In genomic region chr4:23668896-23669295, GRCm38 (mm10) we compare ENCODE assay signal across 29 mouse cellular contexts.
DNase-seq lines count a peak whose midpoint lies in the region; ATAC-seq and TF ChIP-seq lines count a peak whose summit lies in the region.
"Had no signal": no experiment of that assay in that cellular context is flagged by ENCODE, and none has a peak within 500 bp of the region (broad histone marks: within the 10 kb centered on the region; RNA-seq: fewer than 3 reads in every experiment).

No protein-coding gene starts in this region.

- TF ChIP-seq CTCF in forebrain, postnatal 0 days (IDR thresholded peaks at IDR 0.05; ENCODE audit: low read depth) = no peak
- no peak for TF ChIP-seq CTCF in lung, embryonic 14.5 days (IDR thresholded peaks at IDR 0.05; ENCODE audit: low read depth)
- TF ChIP-seq CTCF in brain, embryonic 14.5 days (IDR thresholded peaks at IDR 0.05; ENCODE audit: borderline replicate concordance, extremely low read depth, insufficient read depth, insufficient read length) = no peak

- H3K4me1 ChIP-seq in forebrain, postnatal 0 days (ENCODE audit: insufficient read depth) = no peaks in the 10 kb centered on the region
- no peaks in the 10 kb centered on the region for H3K4me1 ChIP-seq in forebrain, embryonic 12.5 days
- no peaks in the 10 kb centered on the region for H3K4me1 ChIP-seq in lung, embryonic 14.5 days (ENCODE audit: insufficient read depth)
- H3K4me1 ChIP-seq: embryonic facial prominence, embryonic 12.5 days; heart, embryonic 12.5 days; hindbrain, embryonic 10.5 days; intestine, embryonic 15.5 days; limb, embryonic 12.5 days; liver, embryonic 12.5 days; midbrain, embryonic 15.5 days; neural tube, embryonic 13.5 days had no signal

- H3K36me3 ChIP-seq in forebrain, postnatal 0 days (ENCODE audit: insufficient read depth) = no peaks in the 10 kb centered on the region
- no peaks in the 10 kb centered on the region for H3K36me3 ChIP-seq in forebrain, embryonic 12.5 days (replicated peaks)
- H3K36me3 ChIP-seq in lung, embryonic 14.5 days (ENCODE audit: insufficient read depth) = no peaks in the 10 kb centered on the region
- H3K36me3 ChIP-seq: embryonic facial prominence, embryonic 12.5 days; heart, embryonic 12.5 days; hindbrain, embryonic 10.5 days; intestine, embryonic 15.5 days; limb, embryonic 12.5 days; liver, embryonic 12.5 days; midbrain, embryonic 15.5 days; neural tube, embryonic 13.5 days had no signal

- DNase-seq in cerebellum, postnatal 14 days = peak; percentile 88 to 92
- no peak for DNase-seq in cerebellum, adult 18-20 months
- DNase-seq in forebrain, postnatal 0 days = peak; percentile 63
- DNase-seq in lung, embryonic 14.5 days = peak; percentile 2
- DNase-seq in lung, postnatal 4 days = no peak
- peak; percentile 71 for DNase-seq in brain, embryonic 14.5 days (ENCODE audit: low read depth)
- DNase-seq: adrenal gland, postnatal 10 days; cerebellum, adult 11-12 months; gastrocnemius, postnatal 25 days; heart, adult 18-20 months; heart, postnatal 10 days; kidney, adult 8-10 months; kidney, postnatal 10 days; lung, adult 18-20 months; lung, postnatal 14 days; thymus, adult 2 months; thymus, postnatal 4 days had no signal

- peak; percentile 47; the same call in 1 of the 2 replicates for ATAC-seq in forebrain, postnatal 0 days
- no peak for ATAC-seq in forebrain, embryonic 12.5 days (ENCODE audit: low FRiP score)
- ATAC-seq in lung, embryonic 14.5 days (ENCODE audit: insufficient read depth) = no peak
- ATAC-seq: intestine, embryonic 15.5 days; liver, embryonic 12.5 days; midbrain, embryonic 15.5 days had no signal

- no peak for TF ChIP-seq POLR2A in brain, embryonic 14.5 days (IDR thresholded peaks at IDR 0.05; ENCODE audit: borderline replicate concordance, extremely low read depth, insufficient read depth, insufficient read length, poor library complexity, severe bottlenecking)

- H3K9me3 ChIP-seq in forebrain, postnatal 0 days (ENCODE audit: low read length) = no peaks in the 10 kb centered on the region
- no peaks in the 10 kb centered on the region for H3K9me3 ChIP-seq in forebrain, embryonic 12.5 days
- H3K9me3 ChIP-seq in lung, embryonic 14.5 days (ENCODE audit: low read depth, low read length) = no peaks in the 10 kb centered on the region
- H3K9me3 ChIP-seq: embryonic facial prominence, embryonic 12.5 days; heart, embryonic 12.5 days; hindbrain, embryonic 10.5 days; intestine, embryonic 15.5 days; limb, embryonic 12.5 days; liver, embryonic 12.5 days; midbrain, embryonic 15.5 days; neural tube, embryonic 13.5 days had no signal

- WGBS in forebrain, postnatal 0 days = 73% methylated on average over 2 of the region's 2 CpGs
- 87% methylated on average over 2 of the region's 2 CpGs for WGBS in forebrain, embryonic 12.5 days
- WGBS in lung, embryonic 14.5 days = 80% methylated on average over 2 of the region's 2 CpGs

- no peak overlapping the region for H3K27ac ChIP-seq in forebrain, postnatal 0 days (ENCODE audit: low read depth, low read length)
- no peak overlapping the region for H3K27ac ChIP-seq in forebrain, embryonic 12.5 days
- H3K27ac ChIP-seq in lung, embryonic 14.5 days (ENCODE audit: low read depth) = no peak overlapping the region
- H3K27ac ChIP-seq: embryonic facial prominence, embryonic 12.5 days; hindbrain, embryonic 10.5 days; intestine, embryonic 15.5 days; limb, embryonic 12.5 days; liver, embryonic 12.5 days; midbrain, embryonic 15.5 days; neural tube, embryonic 13.5 days; stomach, postnatal 0 days had no signal

- no peak overlapping the region for H3K4me2 ChIP-seq in forebrain, postnatal 0 days (ENCODE audit: low read depth)
- H3K4me2 ChIP-seq in forebrain, embryonic 12.5 days = no peak overlapping the region
- H3K4me2 ChIP-seq in lung, embryonic 14.5 days = no peak overlapping the region
- H3K4me2 ChIP-seq: embryonic facial prominence, embryonic 12.5 days; heart, embryonic 12.5 days; intestine, embryonic 15.5 days; limb, embryonic 12.5 days; liver, embryonic 12.5 days; midbrain, embryonic 15.5 days; neural tube, embryonic 13.5 days had no signal

- H3K9ac ChIP-seq in forebrain, postnatal 0 days = no peak overlapping the region
- H3K9ac ChIP-seq in forebrain, embryonic 12.5 days = no peak overlapping the region
- H3K9ac ChIP-seq in lung, embryonic 14.5 days = no peak overlapping the region
- H3K9ac ChIP-seq: embryonic facial prominence, embryonic 12.5 days; heart, embryonic 12.5 days; intestine, embryonic 15.5 days; limb, embryonic 12.5 days; liver, embryonic 12.5 days; midbrain, embryonic 15.5 days; neural tube, embryonic 13.5 days had no signal

- no peaks in the 10 kb centered on the region for H3K27me3 ChIP-seq in forebrain, postnatal 0 days (ENCODE audit: insufficient read depth, low read length)
- H3K27me3 ChIP-seq in forebrain, embryonic 12.5 days = no peaks in the 10 kb centered on the region
- H3K27me3 ChIP-seq in lung, embryonic 14.5 days (ENCODE audit: insufficient read depth, low read length) = no peaks in the 10 kb centered on the region
- H3K27me3 ChIP-seq: embryonic facial prominence, embryonic 12.5 days; heart, embryonic 12.5 days; intestine, embryonic 15.5 days; limb, embryonic 12.5 days; liver, embryonic 12.5 days; midbrain, embryonic 15.5 days; neural tube, embryonic 13.5 days had no signal

- H3K4me3 ChIP-seq in forebrain, postnatal 0 days (ENCODE audit: low read depth, low read length) = no peak overlapping the region
- H3K4me3 ChIP-seq in forebrain, embryonic 12.5 days (replicated peaks) = no peak overlapping the region
- H3K4me3 ChIP-seq in lung, embryonic 14.5 days (ENCODE audit: low read depth, low read length) = no peak overlapping the region
- H3K4me3 ChIP-seq: embryonic facial prominence, embryonic 12.5 days; erythroblast, embryonic 14.5 days; heart, embryonic 12.5 days; hindbrain, embryonic 10.5 days; intestine, embryonic 15.5 days; limb, embryonic 12.5 days; liver, embryonic 12.5 days; midbrain, embryonic 15.5 days; myocyte; neural tube, embryonic 13.5 days had no signal

Comparison
In these comparisons a context has a peak if more than half of its experiments do, and no peak if none do; other contexts are left out.
1. DNase-seq: peak in cerebellum, postnatal 14 days (2 of 2), forebrain, postnatal 0 days (single experiment), lung, embryonic 14.5 days (single experiment) and brain, embryonic 14.5 days (single experiment); none in cerebellum, adult 18-20 months (0 of 2) and lung, postnatal 4 days (0 of 2).